Mouse (Mus musculus) E14TG2a.4 (cell line): Measurements from ENCODE around the gene Plxdc2.

Experiments used
- CTCF ChIP-seq: conservative IDR thresholded peaks from 2 replicates; pipeline ENCODE4 v1.5.1; 2014; ENCODE audit warnings: low read length
- POU5F1 ChIP-seq: IDR thresholded peaks from 2 replicates; pipeline ENCODE4 v1.6.1; 2014; ENCODE audit warnings: low read length, borderline replicate concordance

GRCm38 (mm10) chr2:16697181-16697580, 341.1 kb downstream of the Plxdc2 start:
- TF ChIP-seq CTCF (no peak), POU5F1 (no peak)
